Mouse (Mus musculus): ENCODE measurements around the gene Pomgnt1.

Pomgnt1 gene

DNA sequence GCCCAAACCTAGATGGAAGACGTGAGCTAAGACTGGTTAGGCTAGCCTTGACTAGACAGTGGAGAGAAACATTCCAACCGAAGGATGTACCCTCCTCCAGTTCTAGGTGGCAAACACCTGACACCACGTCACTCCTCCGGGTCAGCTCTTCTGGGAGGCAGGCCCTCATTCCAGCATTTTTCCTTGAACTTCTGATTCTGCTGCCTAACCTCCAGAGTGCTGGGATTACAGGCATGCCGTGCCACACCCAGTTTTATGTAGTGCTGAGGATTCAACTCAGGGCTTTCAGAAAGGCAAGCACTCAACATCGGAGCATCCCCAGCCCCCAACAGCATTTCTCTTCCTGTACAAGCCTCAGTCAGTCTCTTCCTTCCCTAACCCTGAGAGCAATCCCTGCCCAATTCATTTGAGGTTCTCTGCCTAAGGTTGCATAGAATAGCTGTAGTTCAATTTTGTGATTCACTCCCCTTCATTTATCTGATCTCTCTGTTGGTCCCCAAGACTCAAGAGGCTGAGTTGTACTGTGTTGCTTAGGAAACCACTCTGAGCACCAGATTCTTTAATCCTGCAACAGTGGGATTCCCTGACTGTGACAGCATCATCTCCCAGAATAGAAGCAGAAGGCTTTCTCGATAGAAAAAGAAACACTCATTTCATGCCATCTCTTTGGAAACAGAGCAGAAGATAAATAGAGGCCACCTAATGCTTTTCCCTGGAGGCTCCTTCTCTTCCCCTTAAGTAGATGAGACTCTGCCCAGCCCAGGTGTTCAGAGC, 17.3 kb downstream of the Pomgnt1 start:
- no peak for DNase-seq (ENCODE audit: low spot score)

GRCm38 (mm10) chr4:116141736-116142135, 18.1 kb downstream of the Pomgnt1 start:
- DNase-seq (ENCODE audit: low spot score): no peak

- DNase-seq (ENCODE audit: low spot score): no peak
These were observed 18.6 kb downstream of the Pomgnt1 start for GRCm38 (mm10) chr4:116142269-116142668.

GRCm38 (mm10) chr4:116143317-116143811, 19.7 kb downstream of the Pomgnt1 start:
- no peak for DNase-seq (ENCODE audit: low spot score)

DNA sequence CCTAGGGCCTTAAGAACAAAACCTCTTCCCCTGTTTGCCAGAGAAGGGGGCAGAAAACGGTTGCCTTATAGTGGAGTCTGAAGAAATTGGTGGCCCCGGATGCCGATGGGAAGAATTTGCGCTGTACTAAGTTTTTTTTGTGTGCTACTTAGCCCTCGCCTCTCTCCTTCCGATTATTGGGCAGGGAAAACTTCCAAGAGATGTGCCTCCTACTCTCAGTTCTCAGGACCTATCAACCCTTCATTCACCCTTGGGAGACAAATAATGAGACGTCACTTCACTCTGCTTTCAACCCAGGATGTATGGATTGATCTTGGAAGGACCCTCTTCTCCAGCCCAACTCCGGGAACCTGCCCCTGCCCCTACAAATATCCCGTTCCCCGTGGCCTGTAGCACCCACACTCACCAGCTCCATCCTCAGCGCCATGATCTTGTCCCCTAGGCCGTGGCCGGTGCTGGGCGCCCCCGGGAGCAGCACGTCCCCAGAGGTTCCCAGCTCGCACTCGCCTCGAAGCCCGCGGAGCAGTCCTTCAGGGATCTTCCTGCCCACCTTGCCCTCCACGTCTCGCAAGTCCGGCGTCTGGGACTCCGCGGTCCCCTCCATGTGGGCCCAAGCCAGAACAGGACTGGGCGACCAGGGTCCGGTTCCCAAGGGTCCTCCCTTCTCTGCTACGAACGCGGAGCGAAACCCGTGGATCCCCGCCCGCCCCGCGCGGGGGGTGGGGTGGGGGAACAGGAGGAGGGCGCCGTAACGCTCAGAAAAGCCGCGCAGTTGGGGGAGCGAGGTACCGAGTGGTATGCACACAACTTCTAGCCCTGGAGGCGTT, 20.5 kb downstream of the Pomgnt1 start:
- DNase-seq (ENCODE audit: low spot score): no peak

GRCm38 (mm10) chr4:116149812-116150155, 26.1 kb downstream of the Pomgnt1 start:
- DNase-seq (ENCODE audit: low spot score): no peak

DNA sequence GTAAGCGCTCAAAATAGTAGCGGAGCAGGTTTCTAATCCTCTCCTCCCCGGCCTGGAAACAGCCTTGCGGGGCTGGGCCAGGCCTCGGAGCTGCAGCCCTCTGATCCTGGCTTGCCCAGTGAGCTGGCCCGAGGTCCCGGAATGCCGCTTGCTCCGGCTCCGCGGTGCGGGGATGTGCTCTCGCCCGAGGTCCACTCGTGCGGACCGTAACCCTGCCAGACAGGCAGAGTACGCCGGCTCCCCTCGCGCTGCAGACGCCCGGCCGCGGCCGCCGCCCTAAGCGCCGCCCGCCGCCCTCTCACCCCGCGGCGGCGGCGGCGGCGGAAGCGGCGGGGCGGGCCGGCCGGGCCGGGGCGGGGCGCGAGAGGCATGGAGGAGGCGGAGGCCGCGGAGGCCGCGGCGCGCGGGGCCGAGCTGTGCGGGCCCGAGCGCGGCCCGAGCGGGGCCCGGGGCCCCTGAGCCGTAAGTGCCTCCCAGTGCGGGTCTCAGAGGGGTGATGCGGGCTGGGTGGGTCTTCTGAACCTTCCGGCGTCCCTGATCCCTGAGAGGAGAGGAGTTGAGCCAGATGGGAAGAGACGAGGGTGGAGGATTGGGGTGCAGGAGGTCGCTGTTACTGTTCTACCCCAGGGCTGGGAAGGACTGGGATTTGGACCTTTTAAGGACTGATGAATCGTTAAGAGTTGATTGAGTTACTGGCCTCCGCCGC, 26.7 kb downstream of the Pomgnt1 start:
- no peak for DNase-seq (ENCODE audit: low spot score)

DNA sequence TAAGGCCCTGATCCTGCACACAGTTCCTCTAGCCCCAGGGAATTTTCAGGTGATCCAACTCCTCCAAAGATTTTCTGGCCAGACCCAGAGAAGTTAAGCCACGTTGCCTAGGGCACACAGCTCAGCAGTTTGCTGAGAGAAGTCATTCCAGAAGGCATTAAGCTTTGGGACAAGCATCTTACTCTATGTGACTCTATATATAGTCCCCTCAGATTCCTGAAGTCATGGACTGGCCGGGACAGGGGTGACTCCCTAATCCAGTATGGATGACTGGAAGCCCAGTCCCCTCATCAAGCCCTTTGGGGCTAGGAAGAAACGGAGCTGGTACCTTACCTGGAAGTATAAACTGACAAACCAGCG, 27.2 kb downstream of the Pomgnt1 start:
- DNase-seq (ENCODE audit: low spot score): no peak

DNA sequence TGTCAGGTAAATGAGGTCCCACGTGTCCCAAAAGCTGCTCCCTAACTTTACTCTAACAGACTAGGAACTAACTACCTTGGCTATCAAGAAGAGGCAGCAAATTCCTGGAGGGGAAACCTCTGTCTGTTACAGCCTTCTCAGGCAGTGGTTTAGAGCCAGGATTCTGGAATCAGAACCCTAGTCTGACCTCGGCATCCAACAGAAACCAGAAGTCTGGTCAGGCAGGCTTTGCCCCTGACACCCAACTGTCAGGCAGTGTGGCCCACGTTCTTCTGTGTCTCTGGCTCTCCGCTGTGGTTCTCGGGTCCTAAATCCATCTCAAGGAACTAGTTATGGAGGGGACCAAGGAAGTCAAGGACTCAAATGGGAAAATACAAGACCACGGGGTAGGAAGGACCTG, 27.6 kb downstream of the Pomgnt1 start, which contains the start of gene Lurap1:
TSS of gene Lurap1 (minus strand) at position 101 of the 400 bp plus-strand sequence.
- no peak for DNase-seq (ENCODE audit: low spot score)

GRCm38 (mm10) chr4:116152702-116153101, 29.1 kb downstream of the Pomgnt1 start:
- DNase-seq (ENCODE audit: low spot score): no peak

- no peak for DNase-seq (ENCODE audit: low spot score)
These were observed 34.2 kb downstream of the Pomgnt1 start for GRCm38 (mm10) chr4:116157882-116158281.

DNA sequence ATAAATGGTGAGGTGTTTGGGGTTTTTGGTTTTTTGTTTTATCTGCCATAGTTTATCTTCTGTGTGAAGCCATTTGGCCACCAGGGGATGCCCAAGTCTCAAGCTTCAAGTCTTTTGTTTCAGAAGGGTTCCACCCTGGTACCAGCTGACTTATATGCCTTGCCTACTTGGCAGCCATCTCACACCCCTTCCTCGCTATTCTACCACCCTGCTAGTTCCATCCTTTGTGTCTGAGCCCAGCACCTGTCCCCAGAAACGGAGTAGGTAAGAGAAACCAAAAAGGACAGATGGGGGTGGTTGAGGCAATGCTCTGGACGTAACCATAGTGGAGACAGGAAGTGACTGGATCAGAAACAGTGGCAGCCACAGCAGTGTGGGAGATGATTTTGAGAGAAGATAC, 36.3 kb downstream of the Pomgnt1 start:
- no peak for DNase-seq (ENCODE audit: low spot score)

DNA sequence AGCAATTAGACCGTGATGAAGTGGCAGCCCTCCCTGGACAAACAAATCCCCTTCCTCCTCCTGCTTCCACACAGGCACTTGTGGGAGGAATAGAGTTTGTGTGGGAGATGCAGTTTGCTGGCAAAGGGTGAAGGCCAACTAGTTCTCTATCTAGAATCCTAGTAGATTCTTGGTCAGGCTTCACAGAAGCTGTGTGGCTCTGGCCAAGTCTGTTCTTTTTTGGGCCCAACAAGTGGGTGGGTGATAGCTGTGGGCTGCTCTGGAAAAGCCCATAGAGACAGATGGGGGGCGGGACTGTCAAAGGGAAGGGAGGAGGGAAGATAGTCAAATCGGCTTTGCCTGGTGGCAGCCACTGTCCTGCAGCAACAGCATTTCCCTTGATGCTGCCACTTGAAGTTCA, 37.1 kb downstream of the Pomgnt1 start:
- DNase-seq (ENCODE audit: low spot score): peak; percentile 62

- DNase-seq (ENCODE audit: low spot score): no peak
These were observed 38.5 kb downstream of the Pomgnt1 start for GRCm38 (mm10) chr4:116162142-116162541.

- no peak for DNase-seq (ENCODE audit: low spot score)
These were observed 41.3 kb downstream of the Pomgnt1 start for GRCm38 (mm10) chr4:116164759-116165554.

GRCm38 (mm10) chr4:116165708-116166407, 42.2 kb downstream of the Pomgnt1 start:
- DNase-seq (ENCODE audit: low spot score): no peak

GRCm38 (mm10) chr4:116167404-116167803, 43.8 kb downstream of the Pomgnt1 start, which contains the start of gene Tspan1:
Tspan1 (minus strand) TSS chr4:116167601.
- no peak for DNase-seq (ENCODE audit: low spot score)

GRCm38 (mm10) chr4:116168617-116169352, 45.1 kb downstream of the Pomgnt1 start:
- no peak for DNase-seq (ENCODE audit: low spot score)

DNA sequence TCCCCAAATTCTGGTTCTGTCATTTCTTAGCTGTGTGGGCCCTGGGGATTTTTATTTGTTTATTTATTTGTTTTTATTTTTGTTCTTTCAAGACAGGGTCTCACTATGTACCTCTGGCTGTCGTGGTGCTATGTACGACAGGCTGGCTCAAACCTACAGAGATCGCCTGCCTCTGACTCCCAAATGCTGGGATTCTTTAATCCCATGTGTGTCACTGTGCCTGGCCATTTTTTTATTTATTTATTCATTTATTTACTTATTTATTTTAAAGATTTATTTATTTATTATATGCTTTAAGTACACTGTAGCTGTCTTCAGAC, 45.7 kb downstream of the Pomgnt1 start:
- no peak for DNase-seq (ENCODE audit: low spot score)

GRCm38 (mm10) chr4:116173072-116173471, 49.4 kb downstream of the Pomgnt1 start, which contains the start of the genes 1700042G07Rik and Gm49337:
1700042G07Rik (plus strand) TSS chr4:116173372.
Gm49337 (plus strand) TSS chr4:116173384.
- no peak for DNase-seq (ENCODE audit: low spot score)
